Mouse (Mus musculus) liver, embryonic 18 days (tissue): Measurements from ENCODE around the gene Olfr593. TPM values are rescaled to one million over a fixed set of nuclear protein-coding genes. Genes with fewer than 3 reads are reported as not detected.

ENCODE experiments used
- polyA plus RNA-seq: library from polyadenylated mRNA; depleted of rRNA; stranded (reverse); fragments of >200 nt; gene quantifications from 2 replicates; pipeline ENCODE4 v1.2.3, GENCODE M21; 2012; rRNA removed

The Olfr593 gene
- not detected in 2 replicates for polyA plus RNA-seq

GRCm38 (mm10) chr7:103211562-103211961 lies at the start of gene Olfr593:
Gene Olfr593, plus strand, starts transcription at chr7:103211862.

GRCm38 (mm10) chr7:103178240-103178639 lies 33.4 kb upstream of the Olfr593 start, which contains the start of gene Olfr591:
Gene Olfr591, minus strand, starts transcription at chr7:103178340.

GRCm38 (mm10) chr7:103184503-103184902 lies 27.2 kb upstream of the Olfr593 start, which contains the start of gene Olfr592:
Gene Olfr592, plus strand, starts transcription at chr7:103184803.

GRCm38 (mm10) chr7:103216696-103217095 lies 5.0 kb downstream of the Olfr593 start, which contains the start of gene Olfr594:
Gene Olfr594, plus strand, starts transcription at chr7:103216996.

GRCm38 (mm10) chr7:103252405-103252804 lies 40.7 kb downstream of the Olfr593 start, which contains the start of gene Usp17ld:
Gene Usp17ld, minus strand, starts transcription at chr7:103252505.

Other genes with a start within 250 kb of the Olfr593 start
- gene Olfr576, start 249.2 kb upstream of the Olfr593 start, polyA plus RNA-seq, result not detected in 2 replicates
- not detected in 2 replicates for gene Olfr577, start 235.9 kb upstream of the Olfr593 start, polyA plus RNA-seq
- not detected in 2 replicates for gene Olfr578, start 222.5 kb upstream of the Olfr593 start, polyA plus RNA-seq
- gene Olfr582, start 173.8 kb upstream of the Olfr593 start, polyA plus RNA-seq, result not detected in 2 replicates
- gene Olfr583, start 160.6 kb upstream of the Olfr593 start, polyA plus RNA-seq, result not detected in 2 replicates
- not detected in 2 replicates for gene Olfr584, start 130.0 kb upstream of the Olfr593 start, polyA plus RNA-seq
- gene Olfr585, start 114.1 kb upstream of the Olfr593 start, polyA plus RNA-seq, result not detected in 2 replicates
- not detected in 2 replicates for gene Olfr586, start 86.2 kb upstream of the Olfr593 start, polyA plus RNA-seq
- gene Olfr588-ps1, start 71.0 kb upstream of the Olfr593 start, polyA plus RNA-seq, result not detected in 2 replicates
- not detected in 2 replicates for gene Olfr589, start 55.5 kb upstream of the Olfr593 start, polyA plus RNA-seq
- gene Olfr591, start 33.5 kb upstream of the Olfr593 start, polyA plus RNA-seq, result not detected in 2 replicates
- gene Olfr592, start 27.1 kb upstream of the Olfr593 start, polyA plus RNA-seq, result not detected in 2 replicates
- gene Olfr594, start 5.1 kb downstream of the Olfr593 start, polyA plus RNA-seq, result not detected in 2 replicates
- gene Usp17ld, start 40.6 kb downstream of the Olfr593 start, polyA plus RNA-seq, result not detected in 2 replicates
- not detected in 2 replicates for gene Olfr596, start 93.8 kb downstream of the Olfr593 start, polyA plus RNA-seq
- not detected in 2 replicates for gene Olfr597, start 104.5 kb downstream of the Olfr593 start, polyA plus RNA-seq
- not detected in 2 replicates for gene Olfr598, start 111.7 kb downstream of the Olfr593 start, polyA plus RNA-seq
- not detected in 2 replicates for gene Olfr599, start 124.1 kb downstream of the Olfr593 start, polyA plus RNA-seq
- not detected in 2 replicates for gene Olfr600, start 137.8 kb downstream of the Olfr593 start, polyA plus RNA-seq
- gene Olfr601, start 150.8 kb downstream of the Olfr593 start, polyA plus RNA-seq, result not detected in 2 replicates
- gene Olfr603, start 174.3 kb downstream of the Olfr593 start, polyA plus RNA-seq, result not detected in 2 replicates
- gene Usp17lc, start 203.2 kb downstream of the Olfr593 start, polyA plus RNA-seq, result not detected in 2 replicates
- gene Olfr605, start 233.6 kb downstream of the Olfr593 start, polyA plus RNA-seq, result not detected in 2 replicates
- gene Olfr606, start 237.2 kb downstream of the Olfr593 start, polyA plus RNA-seq, result not detected in 2 replicates